Mouse (Mus musculus) Patski (cell line): ENCODE results near the gene Lzts3. TPM values are rescaled to one million over a fixed set of nuclear protein-coding genes. Genes with fewer than 3 reads are reported as not detected.

Source experiments
- ATAC-seq: fragments of 100-300 bp; one replicate; pipeline ENCODE4 v1.8.0; 2021
- CTCF ChIA-PET: fragments of 350-600 bp; sonication (Branson Sonifier 250); formaldehyde crosslinking; loops from one replicate; lab custom pipeline; 2022; ENCODE audit warnings: inconsistent platforms; lab: Charles Lee
- POLR2A ChIA-PET: fragments of 350-600 bp; sonication (Branson Sonifier 250); formaldehyde crosslinking; loops from one replicate; lab custom pipeline; 2022; ENCODE audit warnings: antibody characterized with exemption, inconsistent platforms; lab: Charles Lee
- DNase-seq: peaks from one replicate; pipeline ENCODE4 v3.0.0-alpha.2; 2011; ENCODE audit warnings: low read depth, low spot score
- H3K27me3 ChIP-seq: fragments of 371-371 bp; one replicate; pipeline ENCODE4 v1.5.1; 2021
- CTCF ChIP-seq: fragments of 100-300 bp; IDR thresholded peaks from one replicate; pipeline ENCODE4 v1.5.1; 2021
- in situ Hi-C: fragments of 300-500 bp; cut with MboI; formaldehyde crosslinking; loops from 3 replicates; pipeline ENCODE4 v1.11.1; 2018; ENCODE audit warnings: low pct_unique_long_range_greater_than_20kb, mixed read lengths
- polyA plus RNA-seq: library from polyadenylated mRNA; unstranded; gene quantifications from one replicate; pipeline ENCODE4 v1.2.3, GENCODE M21; 2021

Lzts3 gene
- polyA plus RNA-seq, 1 experiment from 2014 or later: 14.6 TPM

DNA sequence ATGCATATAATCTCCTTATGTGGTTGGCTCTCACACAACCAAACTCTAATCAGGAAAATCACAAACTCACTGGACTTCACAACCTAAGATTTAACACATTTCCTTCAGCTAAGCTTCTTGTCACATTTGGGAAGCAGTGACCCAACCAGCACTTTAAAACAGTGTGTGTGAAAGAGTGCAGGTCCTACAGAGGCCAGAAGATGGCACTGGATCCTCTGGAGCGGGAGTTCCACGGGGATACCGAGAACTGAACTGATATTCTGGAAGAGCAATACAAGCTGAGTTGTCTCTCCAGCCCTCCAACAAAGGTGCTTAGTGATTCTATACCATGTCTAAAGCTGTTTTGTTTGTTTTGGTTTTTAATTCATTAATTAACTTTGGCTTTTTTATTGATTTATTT, 29.5 kb downstream of the Lzts3 start:
- CTCF ChIA-PET: interaction anchor here (0.7 to 1.9 kb wide), 9 partner anchors 9 to 154 kb away, joined by 3 to 11 read pairs (median 3); partner anchors contain the start of gene Ddrgk1
- POLR2A ChIA-PET: no interaction called here
- H3K27me3 ChIP-seq: no peaks in the 10 kb centered on the region
- no peak for ATAC-seq
- TF ChIP-seq CTCF: peak; percentile 69
- DNase-seq: no peak
- in situ Hi-C loops: loop anchor here (10.0 kb wide), 1 partner anchor 152 kb away; no protein-coding TSS in a partner anchor

DNA sequence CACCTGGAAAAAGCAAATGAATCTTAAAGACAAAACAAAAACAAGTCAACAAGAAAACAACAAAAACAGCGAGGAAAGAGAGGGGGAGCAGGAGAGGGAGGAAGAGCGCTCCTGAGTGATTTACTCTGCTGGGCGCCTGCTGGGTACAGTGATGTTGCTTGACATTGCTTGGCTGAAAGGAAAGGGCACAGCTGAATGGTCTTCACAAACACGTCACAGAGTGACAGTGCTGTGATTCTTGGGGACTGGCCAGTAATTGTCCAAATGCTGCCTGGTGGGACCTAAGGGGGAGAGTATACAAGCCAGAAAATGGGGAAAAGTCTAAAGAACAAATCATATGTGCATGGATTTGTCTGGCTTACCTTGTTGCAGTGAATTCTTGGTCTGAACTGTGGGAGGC, 40.4 kb downstream of the Lzts3 start:
- TF ChIP-seq CTCF: no peak
- ChIA-PET CTCF (no interaction called here), POLR2A (interaction anchor here (0.6 kb wide), 1 partner anchor 10 kb away, joined by 6 read pairs; no protein-coding TSS in a partner anchor)
- ATAC-seq: no peak
- no peak for DNase-seq
- no peaks in the 10 kb centered on the region for H3K27me3 ChIP-seq
- in situ Hi-C loops: no loop called here

DNA sequence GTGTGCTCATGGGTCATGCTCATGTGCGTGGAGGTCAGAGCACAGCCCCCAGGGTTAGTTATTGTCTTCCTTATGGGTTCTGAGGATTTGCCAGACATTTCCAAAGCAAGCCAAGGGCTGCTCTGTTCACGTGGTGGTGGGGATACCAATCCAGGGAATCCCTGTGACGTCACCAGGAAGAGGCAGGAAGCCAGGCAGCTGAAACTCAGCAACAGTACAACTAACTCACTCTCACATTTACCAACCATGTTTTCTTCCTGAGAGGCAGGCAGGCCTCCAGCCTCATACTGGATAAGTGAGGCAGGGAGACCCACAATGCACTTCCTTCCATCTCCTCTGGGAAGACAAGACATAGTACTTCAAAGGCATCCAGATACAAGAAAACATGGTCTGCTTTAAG, 44.2 kb downstream of the Lzts3 start:
- in situ Hi-C loops: no loop called here
- ATAC-seq (no peak), DNase-seq (no peak)
- TF ChIP-seq CTCF: no peak
- CTCF ChIA-PET: interaction anchor here (1.3 to 1.8 kb wide), 3 partner anchors 15 to 35 kb away, joined by 4 to 11 read pairs (median 5); partner anchors contain the start of gene Mrps26
- no peaks in the 10 kb centered on the region for H3K27me3 ChIP-seq
- POLR2A ChIA-PET: no interaction called here

DNA sequence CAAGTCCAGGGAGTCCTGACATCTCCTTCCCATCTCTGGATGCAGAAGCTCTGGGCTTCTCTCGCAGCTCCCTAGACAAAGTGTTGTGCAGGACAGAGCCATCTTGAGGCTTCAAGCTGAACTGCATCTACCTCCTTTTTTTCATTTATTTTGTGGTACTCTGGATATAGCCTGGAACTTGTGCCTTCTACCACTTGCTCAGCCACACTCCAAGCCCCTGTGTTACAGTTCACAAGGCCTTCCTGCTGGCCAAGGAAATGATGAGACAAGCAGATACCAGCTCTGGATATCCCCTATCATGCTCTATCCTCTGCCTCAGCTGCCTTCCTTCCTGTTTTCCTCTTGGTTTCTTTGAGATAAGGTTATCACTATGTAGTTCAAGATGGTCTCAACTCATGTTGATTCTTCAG, 45.0 kb downstream of the Lzts3 start:
- H3K27me3 ChIP-seq: no peaks in the 10 kb centered on the region
- ChIA-PET CTCF (interaction anchor here (0.8 to 1.8 kb wide), 7 partner anchors 9 to 315 kb away, joined by 3 to 11 read pairs (median 4); partner anchors contain the start of gene Mrps26), POLR2A (no interaction called here)
- in situ Hi-C loops: no loop called here
- DNase-seq: no peak
- ATAC-seq: no peak
- peak; percentile 73 for TF ChIP-seq CTCF

DNA sequence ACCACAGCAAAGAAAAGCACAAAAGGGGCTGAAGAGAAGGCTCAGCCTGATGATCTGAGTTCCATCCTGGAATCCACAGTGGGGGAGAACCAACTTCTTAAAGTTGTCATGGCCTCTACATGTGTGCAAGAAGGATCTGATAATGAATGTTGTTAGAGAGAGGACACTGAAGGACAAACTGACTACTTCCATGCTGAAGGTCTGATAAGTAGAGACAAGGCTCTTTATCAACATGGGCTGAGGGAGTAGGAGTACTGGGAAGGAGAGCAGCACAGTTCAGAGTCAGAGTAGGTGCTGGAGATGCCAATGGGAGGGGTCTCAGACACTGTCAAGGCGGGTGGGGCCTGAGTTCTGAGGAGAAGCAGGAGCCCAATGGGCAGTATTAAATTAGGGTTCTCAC, 47.0 kb downstream of the Lzts3 start:
- ATAC-seq (no peak), DNase-seq (no peak)
- CTCF ChIA-PET: no interaction called here
- in situ Hi-C loops: no loop called here
- POLR2A ChIA-PET: no interaction called here
- TF ChIP-seq CTCF: no peak
- H3K27me3 ChIP-seq: no peaks in the 10 kb centered on the region

DNA sequence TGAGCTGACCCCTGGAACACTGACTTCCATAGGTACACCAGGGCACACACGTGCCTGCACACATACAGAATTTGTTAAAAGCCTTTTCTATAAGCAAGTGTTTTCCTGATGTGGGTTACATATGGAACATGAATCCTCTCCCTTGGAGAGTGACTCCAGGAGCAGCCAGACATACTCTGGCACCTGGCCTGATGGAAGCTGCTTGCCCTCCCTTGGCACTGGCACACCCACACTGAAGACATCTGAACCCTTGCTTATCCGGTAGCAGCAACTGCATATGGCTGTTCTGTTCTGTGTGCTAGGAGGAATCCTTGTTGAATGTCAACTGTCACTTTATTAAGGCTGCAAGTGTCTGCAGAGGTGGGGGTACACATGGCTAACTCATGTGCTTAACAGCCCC, 51.6 kb downstream of the Lzts3 start:
- CTCF ChIA-PET: no interaction called here
- no peak for ATAC-seq
- no peak for TF ChIP-seq CTCF
- H3K27me3 ChIP-seq: no peaks in the 10 kb centered on the region
- in situ Hi-C loops: no loop called here
- no peak for DNase-seq
- POLR2A ChIA-PET: interaction anchor here (0.6 to 1.6 kb wide), 3 partner anchors 15 to 132 kb away, joined by 3 to 5 read pairs (median 4); no protein-coding TSS in a partner anchor

DNA sequence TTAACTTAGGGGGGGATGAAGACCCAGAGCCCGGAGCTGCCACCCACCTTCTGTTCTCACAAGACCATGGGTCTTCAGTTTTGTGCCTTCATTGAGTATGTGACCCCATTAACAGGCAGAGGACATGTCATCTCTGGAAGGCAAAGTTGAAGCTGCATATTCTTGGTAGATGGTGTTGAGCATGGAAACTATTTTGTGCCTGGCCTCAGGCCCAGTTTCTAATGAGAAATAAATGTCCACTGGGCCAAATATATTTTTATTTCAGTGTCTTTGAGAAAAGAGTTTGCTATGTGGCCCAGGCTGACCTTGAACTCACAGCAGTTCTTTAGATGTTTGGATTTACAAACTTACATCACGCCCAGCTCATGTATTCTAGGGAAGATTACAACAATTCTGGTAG, 52.8 kb downstream of the Lzts3 start:
- H3K27me3 ChIP-seq: no peaks in the 10 kb centered on the region
- ChIA-PET POLR2A (interaction anchor here (1.6 kb wide), 1 partner anchor 16 kb away, joined by 3 read pairs; no protein-coding TSS in a partner anchor), CTCF (no interaction called here)
- in situ Hi-C loops: no loop called here
- no peak for TF ChIP-seq CTCF
- ATAC-seq (no peak), DNase-seq (no peak)

DNA sequence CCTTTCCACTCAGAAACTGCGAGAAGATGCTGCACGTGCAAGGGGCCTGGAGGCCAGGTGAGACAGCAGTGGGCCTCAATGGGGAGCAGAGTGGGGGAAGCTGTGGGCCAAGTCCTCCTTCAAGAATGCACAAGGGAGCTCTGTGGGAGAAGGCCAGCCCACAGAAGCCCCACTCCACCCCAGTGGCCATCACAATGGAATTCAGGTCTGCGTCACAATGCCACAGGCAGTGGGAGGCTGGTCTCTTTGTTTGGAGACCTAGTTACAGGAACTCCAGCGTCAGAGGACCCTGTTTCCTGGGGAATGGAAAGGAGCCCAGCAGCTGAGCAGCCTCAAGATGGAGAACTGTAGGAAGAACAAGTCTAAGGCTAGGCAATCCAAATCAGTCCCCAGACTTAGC, 53.4 kb downstream of the Lzts3 start:
- in situ Hi-C loops: no loop called here

DNA sequence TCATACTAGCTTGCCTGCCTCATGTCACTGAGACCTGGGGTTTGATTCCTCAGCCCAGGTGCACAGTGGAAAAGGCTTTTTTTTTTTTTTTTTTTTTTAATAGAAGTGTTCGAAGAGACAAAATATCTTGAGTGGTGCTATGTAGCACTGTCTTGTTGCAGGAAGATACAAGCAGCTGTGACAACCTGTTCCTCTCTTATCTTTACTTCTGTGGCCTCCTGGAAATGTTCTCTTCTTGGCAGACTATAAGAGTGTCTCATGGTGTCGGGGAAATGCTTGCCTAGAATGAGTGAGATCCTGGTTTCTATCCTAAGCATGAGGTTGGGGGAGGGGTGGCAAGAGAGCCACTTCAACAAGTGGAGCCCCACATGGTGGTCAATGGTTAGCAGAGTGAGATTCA, 54.2 kb downstream of the Lzts3 start:
- no peak for ATAC-seq
- in situ Hi-C loops: no loop called here
- DNase-seq: no peak
- ChIA-PET CTCF (interaction anchor here (1.2 kb wide), 1 partner anchor 9 kb away, joined by 3 read pairs; no protein-coding TSS in a partner anchor), POLR2A (no interaction called here)
- no peaks in the 10 kb centered on the region for H3K27me3 ChIP-seq
- TF ChIP-seq CTCF: no peak

More for the DNA sequence above, 53.4 kb downstream of the Lzts3 start:
- ATAC-seq: no peak
- TF ChIP-seq CTCF: no peak
- no peaks in the 10 kb centered on the region for H3K27me3 ChIP-seq
- CTCF ChIA-PET: interaction anchor here (1.2 kb wide), 1 partner anchor 8 kb away, joined by 3 read pairs; no protein-coding TSS in a partner anchor
- POLR2A ChIA-PET: no interaction called here
- no peak for DNase-seq

DNA sequence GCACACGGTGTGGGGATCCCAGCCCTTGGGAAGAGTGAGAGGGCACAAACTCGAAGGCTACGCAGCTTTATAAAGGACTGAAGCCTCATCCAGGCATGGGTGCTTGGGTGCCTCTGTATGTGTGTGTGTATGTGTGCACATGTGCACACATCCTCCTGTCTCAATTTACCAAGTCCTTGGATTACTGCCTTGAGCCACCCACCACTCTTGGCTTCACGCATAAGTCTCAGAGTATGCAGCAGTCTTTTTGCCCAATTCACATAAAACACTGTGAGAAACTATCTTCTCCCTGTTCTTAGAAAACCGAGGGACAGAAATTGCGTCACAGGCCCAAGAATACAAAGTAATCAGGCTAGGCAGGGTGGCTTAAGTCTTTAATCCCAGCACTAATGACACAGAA, 56.6 kb downstream of the Lzts3 start:
- no peaks in the 10 kb centered on the region for H3K27me3 ChIP-seq
- CTCF ChIA-PET: no interaction called here
- POLR2A ChIA-PET: no interaction called here
- no peak for DNase-seq
- in situ Hi-C loops: no loop called here
- TF ChIP-seq CTCF: no peak
- ATAC-seq: no peak

DNA sequence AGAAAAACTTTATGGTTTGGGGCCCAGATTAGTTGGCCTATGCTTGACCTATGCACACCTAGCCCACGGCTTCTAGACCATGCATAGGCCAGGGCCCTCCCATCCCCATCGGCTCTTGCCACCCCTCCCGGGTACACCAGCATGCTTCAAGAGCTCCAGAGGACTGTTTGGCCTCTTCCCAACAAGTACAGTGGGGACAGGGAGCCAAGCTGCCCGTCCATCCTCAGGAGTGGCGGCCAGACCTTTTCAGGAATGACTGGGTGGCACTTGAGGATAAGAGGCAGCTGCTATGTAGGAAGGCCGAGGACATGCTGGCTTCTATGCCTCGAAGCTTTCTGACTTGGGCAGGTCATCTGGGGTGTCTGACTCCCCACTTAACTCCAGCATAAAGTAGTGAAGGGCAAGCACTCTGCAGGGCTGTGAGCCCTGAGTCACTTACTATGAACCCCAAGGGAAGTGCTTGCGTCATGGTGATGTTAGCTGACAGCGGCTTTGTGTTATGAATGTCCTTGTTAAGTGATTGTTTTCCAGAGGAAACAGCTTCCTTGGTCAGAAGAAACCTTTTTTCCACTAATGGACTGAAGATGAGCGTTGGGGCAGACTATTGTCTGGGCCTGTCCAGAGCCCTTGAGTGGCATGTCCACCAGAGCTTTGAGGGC, 58.6 kb downstream of the Lzts3 start:
- no peak for TF ChIP-seq CTCF
- no peaks in the 10 kb centered on the region for H3K27me3 ChIP-seq
- in situ Hi-C loops: no loop called here
- ChIA-PET POLR2A (no interaction called here), CTCF (interaction anchor here (0.9 to 1.4 kb wide), 2 partner anchors 13 to 23 kb away, joined by 3 read pairs; no protein-coding TSS in a partner anchor)
- DNase-seq (no peak), ATAC-seq (no peak)

Other genes starting within 250 kb of the Lzts3 start
- gene Cpxm1, start 245.2 kb downstream of the Lzts3 start, polyA plus RNA-seq: 0.82 TPM
- gene Gm28372, start 237.6 kb downstream of the Lzts3 start, polyA plus RNA-seq: 0.06 TPM
- not detected for gene 1700020A23Rik, start 237.5 kb downstream of the Lzts3 start, polyA plus RNA-seq
- gene Tmem239, start 236.3 kb downstream of the Lzts3 start, polyA plus RNA-seq: not detected
- 67.1 TPM for gene Vps16, start 218.5 kb downstream of the Lzts3 start, polyA plus RNA-seq
- 29.9 TPM for gene Pced1a, start 218.1 kb downstream of the Lzts3 start, polyA plus RNA-seq
- gene Ptpra, start 192.5 kb downstream of the Lzts3 start, polyA plus RNA-seq: 90.4 TPM
- gene Mrps26, start 79.1 kb downstream of the Lzts3 start, polyA plus RNA-seq: 73.1 TPM
- gene Oxt, start 66.6 kb downstream of the Lzts3 start, polyA plus RNA-seq: not detected
- gene Avp, start 60.2 kb downstream of the Lzts3 start, polyA plus RNA-seq: not detected
- 8.1 TPM for gene Fastkd5, start 12.8 kb downstream of the Lzts3 start, polyA plus RNA-seq
- 8.9 TPM for gene Ubox5, start 12.8 kb downstream of the Lzts3 start, polyA plus RNA-seq
- gene Ddrgk1, start 21.9 kb upstream of the Lzts3 start, polyA plus RNA-seq: 138 TPM
- gene Itpa, start 24.8 kb upstream of the Lzts3 start, polyA plus RNA-seq: 59.1 TPM
- gene Slc4a11, start 54.7 kb upstream of the Lzts3 start, polyA plus RNA-seq: 15.2 TPM